In the genomic region with DNA sequence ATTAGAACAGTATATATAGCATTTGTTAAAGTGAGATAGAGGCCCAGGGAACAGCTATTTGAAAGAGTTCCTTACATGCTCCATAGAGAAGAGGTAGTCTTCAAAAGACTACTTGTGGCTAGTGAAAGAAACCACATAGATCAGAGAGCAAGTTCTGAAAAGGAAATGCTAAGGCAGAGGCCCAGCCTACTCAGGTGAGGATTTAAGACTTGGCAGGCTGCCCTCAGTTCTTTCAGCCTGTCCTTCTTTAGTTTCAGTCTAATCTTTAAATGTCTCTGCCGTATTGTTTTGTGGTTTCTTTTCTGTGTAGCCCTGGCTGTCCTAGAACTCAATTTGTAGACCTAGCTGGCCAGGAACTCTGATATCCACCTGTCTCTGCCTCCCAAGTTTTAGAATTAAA, we compare ENCODE assay signal across 15 mouse cellular contexts.
DNase-seq lines count a peak whose midpoint lies in the region; ATAC-seq lines count a peak whose summit lies in the region.
"Had no signal": no experiment of that assay in that cellular context is flagged by ENCODE, and none has a peak within 500 bp of the region (broad histone marks: within the 10 kb centered on the region; RNA-seq: fewer than 3 reads in every experiment).

No protein-coding gene starts in this region.

- DNase-seq in kidney, postnatal 10 days: peak; percentile 40
- no peak for DNase-seq in kidney, postnatal 4 days
- DNase-seq in 416B (ENCODE audit: low read depth): peak; percentile 87
- peak; percentile 29 to 38 for DNase-seq in CD8-positive naive resting alpha-beta T cell, adult 2 months (ENCODE audit: low read depth in 2 of 2, low spot score in 2 of 2)
- peak; percentile 78 for DNase-seq in naive thymus-derived CD4-positive, alpha-beta T cell, adult 2 months (ENCODE audit: low read depth)
- no peak for DNase-seq in left cerebral cortex, postnatal 10 days (ENCODE audit: extremely low spot score in 1 of 2, low spot score in 2 of 2)
- DNase-seq in right cerebral cortex, adult 2 months (ENCODE audit: low spot score in 2 of 2): no peak
- DNase-seq: cerebellum, postnatal 25 days; gastrocnemius, postnatal 25 days; heart, postnatal 36 days; liver, embryonic 13.5 days; lung, postnatal 10 days; retina, postnatal 1 day had no signal

- intact Hi-C loops in left cerebral cortex, postnatal 10 days (cut with DNase I): no loop called here

- no peak for ATAC-seq in frontal cortex, adult (ENCODE audit: low TSS enrichment)
- ATAC-seq: hindbrain, postnatal 0 days had no signal

Comparison
In these comparisons a context has a peak if more than half of its experiments do, and no peak if none do; other contexts are left out.
1. DNase-seq: peak in kidney, postnatal 10 days (single experiment), 416B (single experiment), CD8-positive naive resting alpha-beta T cell, adult 2 months (2 of 2) and naive thymus-derived CD4-positive, alpha-beta T cell, adult 2 months (single experiment); none in kidney, postnatal 4 days (0 of 2), left cerebral cortex, postnatal 10 days (0 of 2) and right cerebral cortex, adult 2 months (0 of 2).